Mouse (Mus musculus) liver, embryonic 16.5 days (tissue): Measurements from ENCODE around the gene Ankdd1b. TPM values are rescaled to one million over a fixed set of nuclear protein-coding genes. Genes with fewer than 3 reads are reported as not detected.

Source experiments
- polyA plus RNA-seq: library from polyadenylated mRNA; unstranded; fragments of >200 nt; fragmentation: Nextera tagmentation; extraction: Ambion mirVana; gene quantifications from 2 replicates; pipeline ENCODE4 v1.2.1, GENCODE M21; 2015

Gene Ankdd1b
- polyA plus RNA-seq, 1 experiment from 2014 or later, result not detected

Other genes with a start within 250 kb of the Ankdd1b start
- gene Poc5, start 82.9 kb downstream of the Ankdd1b start, polyA plus RNA-seq, result 5.4 and 5.9 TPM in 2 replicates
- gene Gm17622, start 19.5 kb upstream of the Ankdd1b start, polyA plus RNA-seq, result not detected in 2 replicates
- 3.7 and 3.8 TPM in 2 replicates for gene Polk, start 71.4 kb upstream of the Ankdd1b start, polyA plus RNA-seq
- gene Col4a3bp, start 71.4 kb upstream of the Ankdd1b start, polyA plus RNA-seq, result 5.2 and 5.5 TPM in 2 replicates
- gene Hmgcr, start 199.7 kb upstream of the Ankdd1b start, polyA plus RNA-seq, result 98.2 and 101 TPM in 2 replicates